ENCODE assay signal across 25 mouse cellular contexts in the genomic region with DNA sequence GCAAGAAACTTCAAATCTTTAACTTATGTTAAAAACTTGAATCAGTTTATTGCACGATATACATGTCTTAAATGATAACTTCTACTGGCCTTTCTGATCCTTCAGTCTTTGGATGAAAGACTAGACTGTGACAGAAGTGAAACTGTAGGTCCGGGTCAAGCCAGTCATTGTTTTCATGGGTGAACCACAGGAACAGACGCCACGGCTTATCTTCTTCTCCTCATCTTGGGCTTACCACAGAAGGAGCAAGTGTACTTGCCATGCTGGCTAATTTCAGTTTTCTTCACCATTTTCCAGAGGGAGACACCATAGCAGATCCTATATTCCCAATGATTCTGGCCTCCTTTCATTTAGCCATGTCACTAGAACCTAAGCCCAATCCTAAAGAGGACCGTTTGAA. TPM values are rescaled to one million over a fixed set of nuclear protein-coding genes. Genes with fewer than 3 reads are reported as not detected.
DNase-seq lines count a peak whose midpoint lies in the region; ATAC-seq and TF ChIP-seq lines count a peak whose summit lies in the region.
"Had no signal": no experiment of that assay in that cellular context is flagged by ENCODE, and none has a peak within 500 bp of the region (broad histone marks: within the 10 kb centered on the region; RNA-seq: fewer than 3 reads in every experiment).

No protein-coding gene starts in this region.

- WGBS in thymus, adult 2 months, result 32% methylated on average over 5 of the region's 5 CpGs

- H3K79me2 ChIP-seq in CH12.LX (replicated peaks; ENCODE audit: control insufficient read depth, extremely low read depth, insufficient read depth, poor library complexity, severe bottlenecking), result no peaks in the 10 kb centered on the region

- ATAC-seq in megakaryocyte, adult 5-6 weeks (ENCODE audit: poor library complexity, severe bottlenecking), result peak; percentile 49; the same call in 1 of the 2 replicates
- ATAC-seq in megakaryocyte-erythroid progenitor cell, adult 5-6 weeks (replicated peaks; ENCODE audit: low FRiP score, low TSS enrichment, poor library complexity, severe bottlenecking), result peak; percentile 65
- ATAC-seq: forebrain, embryonic 13.5 days; forebrain, postnatal 0 days; hindbrain, embryonic 16.5 days had no signal

- peak; percentile 9 for DNase-seq in CH12.LX (ENCODE audit: extremely low read depth)
- no peak for DNase-seq in testis, postnatal 14 days (ENCODE audit: low spot score)
- no peak for DNase-seq in kidney, postnatal 14 days
- DNase-seq in thymus, adult 2 months, result no peak
- DNase-seq: adrenal gland, adult 2 months; adrenal gland, postnatal 14 days; cerebellum, adult 11 months; cerebellum, adult 8-10 months; cerebellum, postnatal 10 days; cerebellum, postnatal 36 days; forebrain, postnatal 0 days; gastrocnemius, adult 2 months; gastrocnemius, postnatal 14 days; heart, adult 18-20 months; heart, postnatal 10 days; heart, postnatal 36 days had no signal

- TF ChIP-seq POLR2A in CH12.LX (IDR thresholded peaks at IDR 0.05; ENCODE audit: low read depth, low read length), result no peak
- TF ChIP-seq POLR2A in thymus, adult 2 months (IDR thresholded peaks at IDR 0.05; ENCODE audit: control insufficient read depth, extremely low read depth, insufficient read depth, low read length, poor library complexity), result no peak

- TF ChIP-seq CTCF in CH12.LX (conservative IDR thresholded peaks at IDR 0.05 in 1 of 2, IDR thresholded peaks at IDR 0.05 in 1 of 2; ENCODE audit: low read depth in 2 of 2, low read length in 2 of 2), result no peak
- no peak for TF ChIP-seq CTCF in thymus, adult 2 months (IDR thresholded peaks at IDR 0.05; ENCODE audit: borderline replicate concordance, control insufficient read depth, extremely low read depth, insufficient read depth, low read length, poor library complexity)

- dilution Hi-C loops in CH12.LX (cut with MboI; ENCODE audit: extremely low pct_ligation_motif_present, extremely low pct_unique_long_range_greater_than_20kb, low sequenced_read_pairs), result no loop called here

- H3K36me3 ChIP-seq in CH12.LX (replicated peaks in 1 of 2; ENCODE audit: control insufficient read depth in 1 of 2, insufficient read depth in 1 of 2, low read length in 1 of 2), result peaks cover 21 to 60% of the 10 kb centered on the region in 2 experiments
- peaks cover 30% of the 10 kb centered on the region for H3K36me3 ChIP-seq in thymus, adult 2 months (ENCODE audit: control insufficient read depth, insufficient read depth, low read length)

- H3K4me3 ChIP-seq in CH12.LX (replicated peaks in 1 of 3; ENCODE audit: low read depth in 2 of 3, low read length in 2 of 3, poor library complexity in 1 of 3), result no peak overlapping the region
- no peak overlapping the region for H3K4me3 ChIP-seq in thymus, adult 2 months (ENCODE audit: control insufficient read depth, insufficient read depth, low read length)
- H3K4me3 ChIP-seq: forebrain, embryonic 10.5 days; forebrain, embryonic 13.5 days; gastrocnemius, adult 2 months; heart, embryonic 12.5 days; heart, embryonic 15.5 days; hindbrain, embryonic 10.5 days; hindbrain, embryonic 13.5 days had no signal

- H3K27me3 ChIP-seq in CH12.LX (replicated peaks), result no peaks in the 10 kb centered on the region
- H3K27me3 ChIP-seq in thymus, adult 2 months (ENCODE audit: control insufficient read depth, insufficient read depth, low read length), result no peaks in the 10 kb centered on the region
- H3K27me3 ChIP-seq: forebrain, embryonic 13.5 days; heart, embryonic 12.5 days; heart, embryonic 15.5 days; hindbrain, embryonic 13.5 days had no signal

- TF ChIP-seq EP300 in CH12.LX (IDR thresholded peaks at IDR 0.05; ENCODE audit: low read length), result no peak

- no peak overlapping the region for H3K27ac ChIP-seq in CH12.LX (ENCODE audit: insufficient read depth, low read depth)
- H3K27ac ChIP-seq in thymus, adult 2 months (ENCODE audit: control insufficient read depth, insufficient read depth, low read length), result no peak overlapping the region
- H3K27ac ChIP-seq: forebrain, embryonic 10.5 days; forebrain, embryonic 13.5 days; gastrocnemius, adult 2 months; heart, embryonic 15.5 days; hindbrain, embryonic 10.5 days; hindbrain, embryonic 13.5 days had no signal

- H3K4me2 ChIP-seq in CH12.LX (ENCODE audit: insufficient read depth, low read depth, poor library complexity, severe bottlenecking), result no peak overlapping the region
- H3K4me2 ChIP-seq: forebrain, embryonic 13.5 days; heart, embryonic 12.5 days; heart, embryonic 15.5 days; hindbrain, embryonic 13.5 days had no signal

- peaks cover 0 to 13% of the 10 kb centered on the region in 2 experiments; a peak in 1 of 4 replicates for H3K4me1 ChIP-seq in CH12.LX (ENCODE audit: control insufficient read depth in 1 of 2, insufficient read depth in 2 of 2)
- H3K4me1 ChIP-seq in thymus, adult 2 months (replicated peaks; ENCODE audit: control insufficient read depth, insufficient read depth, low read length), result peaks cover 3% of the 10 kb centered on the region
- H3K4me1 ChIP-seq: forebrain, embryonic 10.5 days; forebrain, embryonic 13.5 days; heart, embryonic 12.5 days; heart, embryonic 15.5 days; hindbrain, embryonic 10.5 days; hindbrain, embryonic 13.5 days had no signal

- in situ Hi-C loops in CH12.LX (cut with MboI; ENCODE audit: low pct_ligation_motif_present, low pct_unique_long_range_greater_than_20kb, low sequenced_read_pairs), result no loop called here

- no peaks in the 10 kb centered on the region for H3K9me3 ChIP-seq in CH12.LX (replicated peaks; ENCODE audit: low read length)
- H3K9me3 ChIP-seq: forebrain, embryonic 10.5 days; forebrain, embryonic 13.5 days; heart, embryonic 12.5 days; heart, embryonic 15.5 days; hindbrain, embryonic 10.5 days; hindbrain, embryonic 13.5 days had no signal

- H3K9ac ChIP-seq in CH12.LX (ENCODE audit: insufficient read depth, low read depth), result no peak overlapping the region
- H3K9ac ChIP-seq: forebrain, embryonic 13.5 days; forebrain, postnatal 0 days; heart, embryonic 12.5 days; heart, embryonic 15.5 days; hindbrain, embryonic 13.5 days had no signal

- no peak for TF ChIP-seq RAD21 in CH12.LX (IDR thresholded peaks at IDR 0.05; ENCODE audit: low read depth, low read length)

TF ChIP-seq in CH12.LX, 34 proteins besides CTCF, POLR2A, EP300 and RAD21:
- TF ChIP-seq JUND (conservative IDR thresholded peaks at IDR 0.05; ENCODE audit: low read depth, low read length) (no peak), ZC3H11A (IDR thresholded peaks at IDR 0.05; ENCODE audit: low read depth, low read length) (no peak), ZNF384 (IDR thresholded peaks at IDR 0.05; ENCODE audit: low read depth, low read length) (no peak), SMC3 (IDR thresholded peaks at IDR 0.05; ENCODE audit: low read depth, low read length) (no peak), TBP (conservative IDR thresholded peaks at IDR 0.05; ENCODE audit: low read depth, low read length) (no peak), NELFE (IDR thresholded peaks at IDR 0.05; ENCODE audit: low read depth, low read length) (no peak), NRF1 (IDR thresholded peaks at IDR 0.05; ENCODE audit: low read depth, low read length) (no peak), TCF12 (IDR thresholded peaks at IDR 0.05; ENCODE audit: low read depth, low read length) (no peak), E2F4 (IDR thresholded peaks at IDR 0.05; ENCODE audit: insufficient replicate concordance, low read depth, low read length) (no peak), USF2 (conservative IDR thresholded peaks at IDR 0.05; ENCODE audit: low read depth, low read length) (no peak), ELF1 (IDR thresholded peaks at IDR 0.05; ENCODE audit: low read depth, low read length) (no peak), MYC (IDR thresholded peaks at IDR 0.05; ENCODE audit: low read depth, low read length) (no peak), MEF2A (IDR thresholded peaks at IDR 0.05; ENCODE audit: borderline replicate concordance, low read depth, low read length) (no peak), UBTF (IDR thresholded peaks at IDR 0.05; ENCODE audit: low read depth, low read length) (no peak), BHLHE40 (IDR thresholded peaks at IDR 0.05; ENCODE audit: low read depth, low read length) (no peak), RCOR1 (conservative IDR thresholded peaks at IDR 0.05; ENCODE audit: low read depth, low read length) (no peak), JUN (IDR thresholded peaks at IDR 0.05; ENCODE audit: insufficient read depth, low read depth, low read length) (no peak)

RNA-seq across cellular contexts. Expression of a gene that starts 36.1 kb away (rescaled TPM):
- 18.8 and 19.3 TPM in 2 replicates for total RNA-seq in CH12.LX (2012; rRNA removed)
- 15.7 and 17.7 TPM in 2 replicates for total RNA-seq in CH12.LX (2014; rRNA removed)
- 38.5 and 39.8 TPM in 2 replicates for polyA plus RNA-seq in CH12.LX (2012; ENCODE audit: insufficient read length, low read depth)
- total RNA-seq in megakaryocyte, adult 5-6 weeks (2015), result 15.2 and 17.8 TPM in 2 replicates
- total RNA-seq in megakaryocyte, adult 5-6 weeks (2017), result 16.4 and 19.1 TPM in 2 replicates
- total RNA-seq in megakaryocyte-erythroid progenitor cell, adult 5-6 weeks (2014; fragmentation: Nextera tagmentation), result 28.2 and 28.7 TPM in 2 replicates
- 34.0 and 41.2 TPM in 2 replicates for total RNA-seq in megakaryocyte-erythroid progenitor cell, adult 5-6 weeks (2017)
- 12.5 and 12.8 TPM in 2 replicates for polyA plus RNA-seq in thymus, adult 2 months (2012; rRNA removed)
